Mouse (Mus musculus) heart, adult 9 months (tissue): ENCODE measurements around the gene Dhcr24.
A peak's percentile ranks its signal among the peaks of the same experiment; 100 is the strongest.

Experiments
- DNase-seq, 2 experiments: peaks; one replicate each; pipeline ENCODE4 v3.0.0; 2022; ENCODE audit warnings: low spot score in 2 of 2

The Dhcr24 gene

GRCm38 (mm10) chr4:106606639-106607554 is 46.1 kb downstream of the Dhcr24 start:
- DNase-seq, result no peak

GRCm38 (mm10) chr4:106607905-106608304 is 47.1 kb downstream of the Dhcr24 start:
- DNase-seq, result no peak

GRCm38 (mm10) chr4:106613105-106613504 is 52.3 kb downstream of the Dhcr24 start:
- DNase-seq, result no peak

GRCm38 (mm10) chr4:106613560-106613959 is 52.7 kb downstream of the Dhcr24 start:
- DNase-seq, result no peak

- peak; percentile 15 to 16 for DNase-seq
Measured at GRCm38 (mm10) chr4:106614180-106614797, 53.5 kb downstream of the Dhcr24 start.

GRCm38 (mm10) chr4:106614881-106615280 is 54.0 kb downstream of the Dhcr24 start:
- no peak for DNase-seq

- no peak for DNase-seq
Measured at GRCm38 (mm10) chr4:106615637-106616036, 54.8 kb downstream of the Dhcr24 start.

- no peak for DNase-seq
Measured at GRCm38 (mm10) chr4:106617056-106617455, 56.2 kb downstream of the Dhcr24 start, which contains the start of gene Lexm. Gene Lexm, minus strand, starts transcription at chr4:106617241.

GRCm38 (mm10) chr4:106618898-106619297 is 58.1 kb downstream of the Dhcr24 start:
- no peak for DNase-seq

- DNase-seq, result no peak
Measured at GRCm38 (mm10) chr4:106621428-106621827, 60.6 kb downstream of the Dhcr24 start.

- DNase-seq, result no peak
Measured at GRCm38 (mm10) chr4:106622030-106622493, 61.2 kb downstream of the Dhcr24 start, which contains the start of gene Ttc22. Gene Ttc22, plus strand, starts transcription at chr4:106622432.

GRCm38 (mm10) chr4:106622712-106623111 is 61.9 kb downstream of the Dhcr24 start:
- no peak for DNase-seq

GRCm38 (mm10) chr4:106624271-106624670 is 63.4 kb downstream of the Dhcr24 start:
- no peak for DNase-seq

GRCm38 (mm10) chr4:106627809-106628208 is 67.0 kb downstream of the Dhcr24 start:
- no peak for DNase-seq

- DNase-seq, result no peak
Measured at GRCm38 (mm10) chr4:106628650-106629360, 68.0 kb downstream of the Dhcr24 start.

- DNase-seq, result no peak
Measured at GRCm38 (mm10) chr4:106629374-106629773, 68.5 kb downstream of the Dhcr24 start.

GRCm38 (mm10) chr4:106630333-106631220 is 69.7 kb downstream of the Dhcr24 start:
- DNase-seq, result peak in 1 of 2 experiments; percentile 38

- DNase-seq, result no peak
Measured at GRCm38 (mm10) chr4:106632313-106632712, 71.5 kb downstream of the Dhcr24 start.

GRCm38 (mm10) chr4:106633281-106634085 is 72.6 kb downstream of the Dhcr24 start:
- DNase-seq, result no peak

- DNase-seq, result no peak
Measured at GRCm38 (mm10) chr4:106634086-106634479, 73.2 kb downstream of the Dhcr24 start.
